Mouse (Mus musculus): ENCODE data around the gene Pilrb2. TPM values are rescaled to one million over a fixed set of nuclear protein-coding genes. Genes with fewer than 3 reads are reported as not detected.
A peak's percentile ranks its signal among the peaks of the same experiment; 100 is the strongest.

Gene Pilrb2
- total RNA-seq, 2 experiments from 2014 or later, result not detected

GRCm38 (mm10) chr5:137836611-137837010 lies 35.0 kb downstream of the Pilrb2 start:
- ATAC-seq (replicated peaks; ENCODE audit: low FRiP score, low TSS enrichment, poor library complexity, severe bottlenecking), result no peak

- peak; percentile 30; the same call in 1 of the 2 replicates for ATAC-seq (replicated peaks; ENCODE audit: low FRiP score, low TSS enrichment, poor library complexity, severe bottlenecking)
Observed at GRCm38 (mm10) chr5:137835966-137836520, 35.6 kb downstream of the Pilrb2 start, which contains the start of gene Pilra. TSS of gene Pilra (minus strand) at chr5:137836281.

- ATAC-seq (replicated peaks; ENCODE audit: low FRiP score, low TSS enrichment, poor library complexity, severe bottlenecking), result no peak
Observed at GRCm38 (mm10) chr5:137833500-137833899, 38.1 kb downstream of the Pilrb2 start.

GRCm38 (mm10) chr5:137831506-137831905 lies 40.1 kb downstream of the Pilrb2 start:
- ATAC-seq (replicated peaks; ENCODE audit: low FRiP score, low TSS enrichment, poor library complexity, severe bottlenecking), result no peak

- ATAC-seq (replicated peaks; ENCODE audit: low FRiP score, low TSS enrichment, poor library complexity, severe bottlenecking), result no peak
Observed at GRCm38 (mm10) chr5:137831106-137831505, 40.5 kb downstream of the Pilrb2 start.

GRCm38 (mm10) chr5:137830238-137830637 lies 41.4 kb downstream of the Pilrb2 start:
- ATAC-seq (replicated peaks; ENCODE audit: low FRiP score, low TSS enrichment, poor library complexity, severe bottlenecking), result no peak

- no peak for ATAC-seq (replicated peaks; ENCODE audit: low FRiP score, low TSS enrichment, poor library complexity, severe bottlenecking)
Observed at GRCm38 (mm10) chr5:137828694-137829093, 42.9 kb downstream of the Pilrb2 start.

GRCm38 (mm10) chr5:137826421-137826820 lies 45.2 kb downstream of the Pilrb2 start:
- ATAC-seq (replicated peaks; ENCODE audit: low FRiP score, low TSS enrichment, poor library complexity, severe bottlenecking), result no peak

- no peak for ATAC-seq (replicated peaks; ENCODE audit: low FRiP score, low TSS enrichment, poor library complexity, severe bottlenecking)
Observed at GRCm38 (mm10) chr5:137825971-137826370, 45.6 kb downstream of the Pilrb2 start.

GRCm38 (mm10) chr5:137825030-137825429 lies 46.6 kb downstream of the Pilrb2 start:
- ATAC-seq (replicated peaks; ENCODE audit: low FRiP score, low TSS enrichment, poor library complexity, severe bottlenecking), result no peak

- no peak for ATAC-seq (replicated peaks; ENCODE audit: low FRiP score, low TSS enrichment, poor library complexity, severe bottlenecking)
Observed at GRCm38 (mm10) chr5:137823455-137824045, 48.1 kb downstream of the Pilrb2 start.

- no peak for ATAC-seq (replicated peaks; ENCODE audit: low FRiP score, low TSS enrichment, poor library complexity, severe bottlenecking)
Observed at GRCm38 (mm10) chr5:137822602-137823001, 49.0 kb downstream of the Pilrb2 start.

GRCm38 (mm10) chr5:137822126-137822525 lies 49.5 kb downstream of the Pilrb2 start:
- ATAC-seq (replicated peaks; ENCODE audit: low FRiP score, low TSS enrichment, poor library complexity, severe bottlenecking), result no peak

GRCm38 (mm10) chr5:137817466-137818222 lies 54.0 kb downstream of the Pilrb2 start:
- no peak for ATAC-seq (replicated peaks; ENCODE audit: low FRiP score, low TSS enrichment, poor library complexity, severe bottlenecking)

Other genes starting within 250 kb of the Pilrb2 start
- not detected in 2 replicates for gene Fbxo24, start 242.8 kb downstream of the Pilrb2 start, total RNA-seq (2014; fragmentation: Nextera tagmentation)
- gene Fbxo24, start 242.8 kb downstream of the Pilrb2 start, total RNA-seq (2017), result not detected in 2 replicates
- gene Lrch4, start 242.7 kb downstream of the Pilrb2 start, total RNA-seq (2014; fragmentation: Nextera tagmentation), result 56.4 and 79.5 TPM in 2 replicates
- 13.9 and 14.7 TPM in 2 replicates for gene Lrch4, start 242.7 kb downstream of the Pilrb2 start, total RNA-seq (2017)
- gene Gm20605, start 242.6 kb downstream of the Pilrb2 start, total RNA-seq (2014; fragmentation: Nextera tagmentation), result 19.5 and 22.4 TPM in 2 replicates
- gene Gm20605, start 242.6 kb downstream of the Pilrb2 start, total RNA-seq (2017), result 2.8 and 3.1 TPM in 2 replicates
- gene Sap25, start 230.5 kb downstream of the Pilrb2 start, total RNA-seq (2014; fragmentation: Nextera tagmentation), result 45.8 and 69.9 TPM in 2 replicates
- gene Sap25, start 230.5 kb downstream of the Pilrb2 start, total RNA-seq (2017), result 10.0 and 12.9 TPM in 2 replicates
- not detected in 2 replicates for gene Irs3, start 226.1 kb downstream of the Pilrb2 start, total RNA-seq (2014; fragmentation: Nextera tagmentation)
- 0.80 TPM in 1 of 2 replicates, not detected in the other for gene Irs3, start 226.1 kb downstream of the Pilrb2 start, total RNA-seq (2017)
- gene Agfg2, start 187.1 kb downstream of the Pilrb2 start, total RNA-seq (2014; fragmentation: Nextera tagmentation), result 22.7 and 37.5 TPM in 2 replicates
- 17.0 TPM in 2 replicates for gene Agfg2, start 187.1 kb downstream of the Pilrb2 start, total RNA-seq (2017)
- 0.57 TPM in 1 of 2 replicates, not detected in the other for gene Nyap1, start 130.2 kb downstream of the Pilrb2 start, total RNA-seq (2014; fragmentation: Nextera tagmentation)
- not detected in 2 replicates for gene Nyap1, start 130.2 kb downstream of the Pilrb2 start, total RNA-seq (2017)
- 45.4 and 55.2 TPM in 2 replicates for gene Tsc22d4, start 126.1 kb downstream of the Pilrb2 start, total RNA-seq (2014; fragmentation: Nextera tagmentation)
- 43.0 and 66.3 TPM in 2 replicates for gene Tsc22d4, start 126.1 kb downstream of the Pilrb2 start, total RNA-seq (2017)
- gene Ppp1r35, start 93.0 kb downstream of the Pilrb2 start, total RNA-seq (2014; fragmentation: Nextera tagmentation), result 40.6 and 60.7 TPM in 2 replicates
- gene Ppp1r35, start 93.0 kb downstream of the Pilrb2 start, total RNA-seq (2017), result 30.0 and 60.2 TPM in 2 replicates
- gene Mepce, start 84.2 kb downstream of the Pilrb2 start, total RNA-seq (2014; fragmentation: Nextera tagmentation), result 59.2 and 84.0 TPM in 2 replicates
- gene Mepce, start 84.2 kb downstream of the Pilrb2 start, total RNA-seq (2017), result 22.0 and 26.7 TPM in 2 replicates
- 4.2 and 5.5 TPM in 2 replicates for gene Zcwpw1, start 84.0 kb downstream of the Pilrb2 start, total RNA-seq (2014; fragmentation: Nextera tagmentation)
- 7.8 and 18.7 TPM in 2 replicates for gene Zcwpw1, start 84.0 kb downstream of the Pilrb2 start, total RNA-seq (2017)
- 6.5 TPM in 1 of 2 replicates, not detected in the other for gene Pilra, start 35.5 kb downstream of the Pilrb2 start, total RNA-seq (2014; fragmentation: Nextera tagmentation)
- not detected in 2 replicates for gene Pilra, start 35.5 kb downstream of the Pilrb2 start, total RNA-seq (2017)
- gene Pilrb1, start 13.7 kb downstream of the Pilrb2 start, total RNA-seq (2014; fragmentation: Nextera tagmentation), result not detected in 2 replicates
- not detected in 2 replicates for gene Pilrb1, start 13.7 kb downstream of the Pilrb2 start, total RNA-seq (2017)
- gene Cyp3a13, start 49.8 kb upstream of the Pilrb2 start, total RNA-seq (2014; fragmentation: Nextera tagmentation), result not detected in 2 replicates
- not detected in 2 replicates for gene Cyp3a13, start 49.8 kb upstream of the Pilrb2 start, total RNA-seq (2017)
- gene Gjc3, start 91.3 kb upstream of the Pilrb2 start, total RNA-seq (2014; fragmentation: Nextera tagmentation), result not detected in 2 replicates
- not detected in 2 replicates for gene Gjc3, start 91.3 kb upstream of the Pilrb2 start, total RNA-seq (2017)
- not detected in 2 replicates for gene Azgp1, start 109.7 kb upstream of the Pilrb2 start, total RNA-seq (2014; fragmentation: Nextera tagmentation)
- gene Azgp1, start 109.7 kb upstream of the Pilrb2 start, total RNA-seq (2017), result not detected in 2 replicates
- not detected in 2 replicates for gene Smok3a, start 149.4 kb upstream of the Pilrb2 start, total RNA-seq (2014; fragmentation: Nextera tagmentation)
- not detected in 2 replicates for gene Smok3a, start 149.4 kb upstream of the Pilrb2 start, total RNA-seq (2017)
- not detected in 2 replicates for gene Smok3b, start 149.6 kb upstream of the Pilrb2 start, total RNA-seq (2014; fragmentation: Nextera tagmentation)
- not detected in 2 replicates for gene Smok3b, start 149.6 kb upstream of the Pilrb2 start, total RNA-seq (2017)
- not detected in 2 replicates for gene Smok3c, start 181.4 kb upstream of the Pilrb2 start, total RNA-seq (2014; fragmentation: Nextera tagmentation)
- gene Smok3c, start 181.4 kb upstream of the Pilrb2 start, total RNA-seq (2017), result not detected in 2 replicates
- gene Zkscan1, start 213.3 kb upstream of the Pilrb2 start, total RNA-seq (2014; fragmentation: Nextera tagmentation), result 40.3 and 41.1 TPM in 2 replicates
- gene Zkscan1, start 213.3 kb upstream of the Pilrb2 start, total RNA-seq (2017), result 38.0 and 44.5 TPM in 2 replicates
- gene Zscan21, start 245.1 kb upstream of the Pilrb2 start, total RNA-seq (2014; fragmentation: Nextera tagmentation), result 14.4 and 18.0 TPM in 2 replicates
- 10.8 and 16.5 TPM in 2 replicates for gene Zscan21, start 245.1 kb upstream of the Pilrb2 start, total RNA-seq (2017)

Data from megakaryocyte-erythroid progenitor cell, adult 5-6 weeks (primary cell).